Mouse (Mus musculus) kidney, postnatal 14 days (tissue): ENCODE results near the gene Vav2.
A peak's percentile ranks its signal among the peaks of the same experiment; 100 is the strongest.

Source experiments
- DNase-seq: peaks from one replicate; pipeline ENCODE4 v3.0.0; 2022; ENCODE audit warnings: mixed read lengths

The Vav2 gene

DNA sequence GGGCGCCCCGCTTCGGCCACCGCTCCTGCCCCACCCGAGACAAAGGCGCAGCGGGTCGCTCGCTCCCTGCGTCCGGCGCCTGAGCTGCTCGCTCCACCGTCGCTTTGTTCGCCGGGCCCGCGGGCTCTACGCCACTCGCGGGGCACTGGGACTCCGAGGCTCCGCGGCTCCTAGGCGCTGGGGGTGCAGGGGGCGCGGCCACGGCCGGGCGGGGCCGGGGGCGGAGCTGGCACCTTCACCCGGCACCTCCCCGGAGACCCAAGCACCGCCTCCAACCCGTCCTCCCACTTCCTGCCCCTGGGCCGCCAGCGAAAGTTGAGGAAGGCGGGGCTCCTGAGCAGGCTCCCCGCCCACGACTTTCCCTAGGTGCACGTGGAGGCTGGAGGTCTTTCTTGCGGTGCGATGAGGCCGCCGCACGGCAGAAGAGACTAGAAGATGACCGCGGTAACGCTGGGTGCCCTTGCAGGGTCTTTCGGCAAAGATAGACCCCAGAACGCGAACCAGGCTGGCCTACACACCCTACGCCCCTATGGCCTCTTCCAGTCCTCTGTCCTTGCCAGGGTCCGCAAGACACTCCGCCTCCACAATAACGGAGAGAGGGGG is at the start of gene Vav2:
Gene Vav2 (minus strand): TSS at position 179 of the 603 bp plus-strand sequence.
- peak; percentile 96 for DNase-seq

GRCm38 (mm10) chr2:27475495-27476302 is 48.9 kb upstream of the Vav2 start:
- peak; percentile 97 for DNase-seq

DNA sequence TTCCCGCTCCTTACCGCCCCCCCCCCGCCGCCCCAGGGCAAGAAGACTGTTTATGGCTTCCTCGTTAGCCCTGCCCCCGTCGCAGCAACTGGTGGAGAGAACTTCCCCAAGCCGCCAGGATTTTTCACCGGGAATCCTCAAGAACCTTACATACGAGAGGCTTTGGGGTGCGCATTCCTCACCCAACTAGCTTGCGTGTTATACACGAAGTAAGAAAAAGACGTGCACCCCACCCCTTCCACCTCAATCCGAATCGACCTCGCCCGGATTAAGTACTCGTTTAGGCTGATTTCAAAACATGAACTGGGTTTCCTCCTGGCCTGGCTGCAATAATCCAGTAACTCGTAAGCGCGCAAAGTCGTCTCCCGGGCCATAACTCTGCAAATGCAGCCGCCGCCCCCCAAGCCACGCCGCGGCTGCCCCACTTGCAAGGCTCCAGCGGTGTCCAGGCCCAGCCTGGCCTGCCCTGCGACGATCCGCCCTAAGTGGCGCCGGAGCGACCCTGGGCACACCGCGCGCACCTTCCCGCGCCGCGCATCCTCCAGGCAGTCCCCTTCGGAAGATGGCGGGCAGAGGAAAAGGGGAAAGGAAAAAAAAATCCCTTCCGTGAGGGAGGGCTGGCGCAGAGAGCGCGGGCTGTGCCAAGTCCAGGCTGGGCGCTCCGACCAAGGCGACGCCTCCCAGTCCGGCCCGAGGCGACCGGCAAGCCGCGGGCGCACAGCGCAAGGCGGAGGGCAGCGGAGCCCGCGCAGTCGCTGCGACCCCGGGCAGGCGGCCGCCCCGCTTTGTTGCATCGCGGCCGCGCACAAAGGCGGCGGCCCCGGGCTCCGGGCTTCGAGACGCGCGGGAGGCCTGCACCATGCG is 48.0 kb upstream of the Vav2 start:
- DNase-seq, result peak; percentile 65

- DNase-seq, result no peak
Measured at GRCm38 (mm10) chr2:27473911-27474310, 47.1 kb upstream of the Vav2 start.

DNA sequence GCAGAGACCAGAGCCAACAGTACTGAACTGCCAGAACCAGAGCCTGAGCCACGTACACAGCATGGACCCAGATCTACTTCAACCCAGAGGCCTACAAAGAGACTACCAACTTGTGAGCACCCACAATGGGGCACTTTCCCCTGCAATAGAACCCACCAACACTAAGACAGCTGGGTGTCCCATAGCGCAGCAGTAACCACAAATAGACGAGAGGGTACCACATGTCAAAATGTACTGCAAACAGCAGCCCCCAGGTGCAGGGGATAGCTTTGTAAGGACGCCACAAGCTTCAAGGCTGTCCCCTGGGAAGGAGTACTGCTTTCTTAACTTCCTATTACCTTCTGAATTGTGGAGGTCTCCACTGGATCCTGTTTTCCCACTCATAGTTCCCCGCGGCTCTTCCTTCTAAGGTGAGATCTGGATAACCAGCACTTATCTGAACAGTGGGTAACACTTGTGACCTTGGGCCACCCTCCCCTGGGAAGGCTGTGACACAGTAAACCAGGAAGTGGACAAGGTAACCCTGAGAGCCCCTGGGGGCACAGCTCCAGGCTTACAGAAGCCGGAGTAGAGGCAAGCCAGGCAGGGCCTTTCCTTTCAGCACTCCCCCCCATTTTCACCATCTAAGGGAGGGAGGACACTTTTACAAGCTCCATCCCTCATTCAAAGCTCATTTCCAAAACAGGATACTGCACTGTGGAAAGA is 46.4 kb upstream of the Vav2 start:
- DNase-seq, result no peak

GRCm38 (mm10) chr2:27471170-27471584 is 44.3 kb upstream of the Vav2 start:
- no peak for DNase-seq

GRCm38 (mm10) chr2:27470535-27470934 is 43.7 kb upstream of the Vav2 start:
- DNase-seq, result no peak

GRCm38 (mm10) chr2:27469991-27470355 is 43.1 kb upstream of the Vav2 start:
- peak; percentile 62 for DNase-seq

GRCm38 (mm10) chr2:27469292-27469990 is 42.6 kb upstream of the Vav2 start:
- no peak for DNase-seq

DNA sequence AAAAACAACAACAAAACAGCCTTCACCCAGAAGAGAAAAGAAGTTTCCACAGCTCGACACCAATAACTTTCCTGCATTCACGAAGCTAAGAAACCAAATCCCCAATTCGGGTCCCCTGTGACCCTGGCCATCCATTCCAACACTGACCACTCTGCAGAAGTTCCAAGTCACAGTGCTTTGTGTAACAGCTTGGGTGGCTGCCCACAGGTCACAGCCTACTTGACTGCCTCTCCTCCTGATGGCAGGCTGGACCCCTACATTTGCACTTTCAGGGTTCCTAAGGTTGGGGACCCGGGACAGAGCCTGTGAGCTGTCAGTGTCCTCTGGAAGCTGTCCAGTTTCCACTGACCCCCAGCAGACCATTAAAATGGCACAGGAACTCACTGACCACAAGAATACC is 36.1 kb upstream of the Vav2 start:
- no peak for DNase-seq

- DNase-seq, result peak; percentile 79
Measured at GRCm38 (mm10) chr2:27461881-27462660, 35.2 kb upstream of the Vav2 start.

DNA sequence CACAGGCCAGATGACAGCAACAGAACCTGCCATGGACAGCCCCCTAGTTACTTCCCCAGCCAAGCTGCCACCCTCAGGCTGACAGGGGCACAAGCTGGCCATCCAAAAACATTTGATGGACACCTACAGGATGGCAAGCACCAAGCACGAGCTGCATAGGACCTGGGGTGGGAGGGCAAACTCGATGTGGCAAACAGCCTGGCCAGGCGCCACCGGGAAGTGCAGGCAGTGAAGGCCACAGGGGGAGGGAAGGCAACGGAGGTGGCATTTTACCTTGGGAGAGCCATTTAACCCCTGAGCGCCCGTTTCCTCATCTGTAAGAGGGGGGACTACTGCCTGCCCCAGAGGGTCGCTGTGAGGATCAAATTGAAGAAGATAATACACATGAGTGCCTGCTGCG is 33.8 kb upstream of the Vav2 start:
- no peak for DNase-seq

DNA sequence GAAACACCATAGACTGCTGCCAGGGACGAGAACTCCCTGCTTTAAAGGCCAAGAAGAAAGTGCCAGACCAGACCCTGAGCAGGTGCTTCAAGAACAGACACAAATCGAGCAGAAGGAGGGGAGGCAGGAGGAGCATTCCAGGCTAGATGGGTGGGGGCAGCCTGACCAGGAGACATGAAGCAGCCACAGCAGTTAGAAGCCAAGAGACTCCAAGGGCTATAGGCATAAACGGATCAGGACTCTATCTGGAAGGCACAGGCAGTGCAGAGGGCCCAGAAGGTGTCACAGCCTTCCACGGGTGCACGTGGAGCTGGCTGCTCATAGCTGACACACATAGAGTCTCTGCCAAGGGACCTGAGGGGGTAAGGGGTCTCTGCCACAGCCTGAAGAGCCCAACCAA is 33.3 kb upstream of the Vav2 start:
- no peak for DNase-seq

DNA sequence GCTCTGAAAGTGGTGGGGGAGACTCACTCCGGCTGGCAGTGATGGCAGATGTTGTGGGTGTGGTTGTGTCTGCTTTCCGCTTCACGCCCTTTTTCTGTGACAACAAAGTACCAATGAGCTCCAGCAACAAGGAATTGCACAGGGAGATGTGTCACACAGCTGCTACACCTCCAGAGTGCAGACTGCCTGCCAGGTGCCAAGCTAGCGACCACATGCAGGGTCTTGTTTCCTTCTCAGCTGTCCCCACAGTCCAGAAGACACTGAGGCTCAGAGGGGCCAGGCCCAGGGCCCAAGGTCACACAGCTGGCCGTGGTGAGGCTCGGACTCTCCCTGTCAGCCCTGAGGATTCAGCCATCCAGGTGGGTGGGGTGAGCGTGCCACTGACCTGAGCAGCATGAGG is 32.9 kb upstream of the Vav2 start:
- DNase-seq, result no peak

GRCm38 (mm10) chr2:27450226-27450625 is 23.4 kb upstream of the Vav2 start:
- DNase-seq, result no peak

GRCm38 (mm10) chr2:27447782-27448181 is 20.9 kb upstream of the Vav2 start:
- DNase-seq, result no peak

DNA sequence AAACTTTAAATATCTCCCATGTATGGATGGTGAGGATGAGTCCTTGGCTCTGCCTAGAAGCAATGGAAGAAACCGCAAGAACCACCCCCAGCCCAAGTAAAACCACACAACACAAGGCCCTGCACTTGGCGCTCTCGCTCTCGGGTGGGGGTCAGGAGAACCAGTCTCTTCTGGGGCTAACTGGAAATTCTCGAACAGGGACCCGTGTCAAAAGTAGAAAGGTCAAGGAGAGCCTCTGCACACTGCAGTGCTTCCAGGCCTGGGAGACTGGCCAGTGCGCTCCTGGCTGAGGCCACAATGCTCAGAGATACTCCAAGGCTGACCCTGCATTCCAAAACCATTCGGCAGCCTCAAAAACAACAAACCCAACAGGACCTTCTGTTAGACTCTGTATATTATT is 20.0 kb upstream of the Vav2 start:
- DNase-seq, result no peak

DNA sequence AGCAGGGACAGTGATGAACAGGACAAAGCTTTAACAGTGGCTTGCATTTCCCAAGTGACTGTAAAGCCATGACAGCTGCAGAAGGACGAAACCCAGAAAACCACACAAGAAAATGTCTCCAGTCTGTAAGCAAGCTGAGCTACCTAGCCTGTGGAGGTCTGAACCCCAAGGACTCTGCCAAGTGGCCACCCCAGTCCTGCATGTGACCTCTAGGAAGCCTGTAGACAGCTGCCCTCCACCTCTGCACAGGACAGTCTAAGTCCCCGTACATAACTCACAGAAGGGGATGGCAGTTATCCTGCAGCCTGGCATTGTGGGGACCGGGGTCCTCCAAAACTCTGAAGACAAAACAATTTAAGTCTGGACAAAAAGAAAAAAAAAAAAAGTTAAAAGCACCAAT is 19.1 kb upstream of the Vav2 start:
- DNase-seq, result no peak

DNA sequence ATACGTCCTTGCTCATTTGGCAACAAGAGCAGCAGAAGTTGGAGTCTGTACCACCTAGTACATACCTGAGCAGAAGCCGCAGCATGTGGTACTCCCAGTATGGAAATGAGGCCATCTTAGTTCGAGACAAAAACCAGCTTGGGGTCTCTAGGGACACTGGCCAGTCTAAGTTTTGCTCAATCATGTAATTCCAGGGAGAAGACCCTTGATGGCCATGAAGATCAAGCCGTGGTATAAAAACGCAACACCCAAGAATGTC is 16.5 kb upstream of the Vav2 start:
- DNase-seq, result no peak

- DNase-seq, result no peak
Measured at GRCm38 (mm10) chr2:27442708-27443449, 16.0 kb upstream of the Vav2 start.
